Mouse (Mus musculus) kidney, embryonic 14.5 days (tissue): Measurements from ENCODE around the gene Mrps23. TPM values are rescaled to one million over a fixed set of nuclear protein-coding genes. Genes with fewer than 3 reads are reported as not detected.

Source experiments
- ATAC-seq: fragments of 200-750 bp; cut with Nextera tagmentation; 2 replicates; pipeline ENCODE4 v1.8.0; 2017; ENCODE audit warnings: moderate number of reproducible peaks, mild to moderate bottlenecking, moderate TSS enrichment, moderate library complexity; ENCODE audit not compliant: low FRiP score, low TSS enrichment
- H3K27ac ChIP-seq: fragments of 300-500 bp; sonication (generic); 2 replicates; pipeline ENCODE4 v1.5.1; 2014; ENCODE audit warnings: low read depth, mild to moderate bottlenecking, low read length, moderate library complexity, mixed read lengths
- H3K27me3 ChIP-seq: fragments of 300-500 bp; sonication (generic); 2 replicates; pipeline ENCODE4 v1.6.1; 2014; ENCODE audit warnings: mild to moderate bottlenecking, low read length; ENCODE audit not compliant: control insufficient read depth, insufficient read depth
- H3K36me3 ChIP-seq: fragments of 300-500 bp; sonication (generic); 2 replicates; pipeline ENCODE4 v1.6.1; 2014; ENCODE audit warnings: low read length, mixed read lengths; ENCODE audit not compliant: control insufficient read depth, insufficient read depth
- H3K4me1 ChIP-seq: fragments of 300-500 bp; sonication (generic); 2 replicates; pipeline ENCODE4 v1.6.1; 2014; ENCODE audit warnings: low read length, mixed read lengths; ENCODE audit not compliant: control insufficient read depth, insufficient read depth
- H3K4me2 ChIP-seq: fragments of 300-500 bp; sonication (generic); replicated peaks from 2 replicates; pipeline ENCODE4 v1.6.1; 2014; ENCODE audit warnings: low read depth, mild to moderate bottlenecking, low read length
- H3K4me3 ChIP-seq: fragments of 300-500 bp; sonication (generic); 2 replicates; pipeline ENCODE4 v1.5.1; 2014; ENCODE audit warnings: mild to moderate bottlenecking, low read length
- H3K9ac ChIP-seq: fragments of 300-500 bp; sonication (generic); 2 replicates; pipeline ENCODE4 v1.6.1; 2014; ENCODE audit warnings: low read depth, mild to moderate bottlenecking, low read length, moderate library complexity
- H3K9me3 ChIP-seq: fragments of 300-500 bp; sonication (generic); 2 replicates; pipeline ENCODE4 v1.6.1; 2016; ENCODE audit warnings: low read length; ENCODE audit not compliant: control insufficient read depth
- WGBS: fragments of 180-500 bp; shearing (Covaris S2); extraction: QIAGEN DNeasy Blood & Tissue Kit; methylation state at CpG from one replicate; pipeline ENCODE4 v1.1.7; 2014; 5-methylcytosine and 5-hydroxymethylcytosine counted together
- polyA plus RNA-seq: library from polyadenylated mRNA; unstranded; fragments of >200 nt; fragmentation: Nextera tagmentation; extraction: Ambion mirVana; gene quantifications from 2 replicates; pipeline ENCODE4 v1.2.1, GENCODE M21; 2014

Mrps23 gene
- polyA plus RNA-seq, 1 experiment from 2014 or later = 63.6 TPM

DNA sequence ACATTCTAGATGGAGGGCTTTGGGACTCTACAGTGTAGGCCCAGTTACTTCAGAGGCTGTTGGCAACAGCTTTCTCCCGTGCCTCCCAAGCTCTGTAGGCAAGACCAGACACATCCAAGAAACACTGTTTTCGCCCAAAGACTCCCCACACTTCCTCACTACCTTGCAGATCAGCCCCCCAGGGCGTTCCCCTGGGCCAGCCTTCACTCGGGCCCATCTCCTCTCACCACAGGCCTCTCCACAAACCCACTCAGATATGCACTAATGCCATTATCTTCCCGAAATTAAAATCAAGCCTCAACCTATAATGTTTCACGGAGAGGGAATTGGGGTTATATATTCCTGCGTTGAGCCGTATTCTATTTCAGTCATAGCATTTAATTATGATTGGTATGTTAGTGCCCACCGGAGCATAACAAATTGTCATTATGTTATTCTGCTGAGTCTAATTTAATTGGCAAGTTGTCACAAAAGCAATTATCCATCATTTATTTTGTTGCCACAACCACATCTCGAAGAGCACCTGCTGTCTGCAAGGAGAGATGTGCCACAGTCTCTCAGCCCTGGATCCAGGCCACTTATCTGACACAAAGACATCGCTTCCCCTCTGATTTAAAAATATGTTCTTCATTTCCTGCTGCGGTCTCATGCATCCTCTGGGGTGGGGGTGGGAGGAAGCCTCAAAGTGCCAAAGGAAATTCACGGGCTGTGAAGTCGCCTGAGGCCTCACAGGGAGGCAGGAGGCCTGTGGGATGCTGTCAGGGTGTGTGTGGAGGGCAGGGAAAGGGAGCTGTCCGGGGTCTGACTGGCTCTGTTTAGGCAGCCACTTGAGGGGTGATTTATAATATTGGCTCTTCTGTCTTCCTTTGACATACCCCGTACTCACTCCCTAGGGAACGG, 29.6 kb downstream of the Mrps23 start:
- no peak overlapping the region for H3K9ac ChIP-seq
- 38% methylated on average over 17 of the region's 17 CpGs for WGBS
- no peaks in the 10 kb centered on the region for H3K9me3 ChIP-seq
- ATAC-seq = peak; percentile 57; the same call in 1 of the 2 replicates
- H3K27me3 ChIP-seq = no peaks in the 10 kb centered on the region
- no peak overlapping the region for H3K4me3 ChIP-seq
- H3K36me3 ChIP-seq = no peaks in the 10 kb centered on the region
- no peak overlapping the region for H3K4me2 ChIP-seq
- peaks cover 22% of the 10 kb centered on the region for H3K4me1 ChIP-seq
- H3K27ac ChIP-seq = peak overlapping the region; percentile 30; the same call in 1 of the 2 replicates

DNA sequence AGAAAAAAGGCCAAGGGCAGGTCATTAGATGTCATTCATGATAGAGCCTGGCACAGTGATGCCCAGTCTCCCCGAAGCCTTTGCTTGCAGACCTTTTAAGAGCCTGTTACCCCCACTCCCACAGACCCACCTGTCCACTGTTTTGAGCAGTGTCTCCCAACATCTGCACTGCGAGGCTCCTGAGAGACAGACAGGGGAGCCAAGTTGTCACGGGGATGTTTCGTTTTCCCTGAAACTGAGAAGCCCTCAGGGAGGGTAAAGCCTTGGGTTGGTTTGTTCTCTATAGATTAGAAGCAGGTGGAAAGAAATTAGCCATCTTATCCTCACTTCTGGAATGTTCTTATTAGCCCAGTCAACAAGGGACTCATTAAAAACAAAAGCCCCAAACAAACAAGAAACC, 30.6 kb downstream of the Mrps23 start:
- Histone ChIP-seq H3K4me2 (no peak overlapping the region), H3K27ac (peak overlapping the region; percentile 21; the same call in 1 of the 2 replicates)
- 27% methylated on average over 4 of the region's 4 CpGs for WGBS

DNA sequence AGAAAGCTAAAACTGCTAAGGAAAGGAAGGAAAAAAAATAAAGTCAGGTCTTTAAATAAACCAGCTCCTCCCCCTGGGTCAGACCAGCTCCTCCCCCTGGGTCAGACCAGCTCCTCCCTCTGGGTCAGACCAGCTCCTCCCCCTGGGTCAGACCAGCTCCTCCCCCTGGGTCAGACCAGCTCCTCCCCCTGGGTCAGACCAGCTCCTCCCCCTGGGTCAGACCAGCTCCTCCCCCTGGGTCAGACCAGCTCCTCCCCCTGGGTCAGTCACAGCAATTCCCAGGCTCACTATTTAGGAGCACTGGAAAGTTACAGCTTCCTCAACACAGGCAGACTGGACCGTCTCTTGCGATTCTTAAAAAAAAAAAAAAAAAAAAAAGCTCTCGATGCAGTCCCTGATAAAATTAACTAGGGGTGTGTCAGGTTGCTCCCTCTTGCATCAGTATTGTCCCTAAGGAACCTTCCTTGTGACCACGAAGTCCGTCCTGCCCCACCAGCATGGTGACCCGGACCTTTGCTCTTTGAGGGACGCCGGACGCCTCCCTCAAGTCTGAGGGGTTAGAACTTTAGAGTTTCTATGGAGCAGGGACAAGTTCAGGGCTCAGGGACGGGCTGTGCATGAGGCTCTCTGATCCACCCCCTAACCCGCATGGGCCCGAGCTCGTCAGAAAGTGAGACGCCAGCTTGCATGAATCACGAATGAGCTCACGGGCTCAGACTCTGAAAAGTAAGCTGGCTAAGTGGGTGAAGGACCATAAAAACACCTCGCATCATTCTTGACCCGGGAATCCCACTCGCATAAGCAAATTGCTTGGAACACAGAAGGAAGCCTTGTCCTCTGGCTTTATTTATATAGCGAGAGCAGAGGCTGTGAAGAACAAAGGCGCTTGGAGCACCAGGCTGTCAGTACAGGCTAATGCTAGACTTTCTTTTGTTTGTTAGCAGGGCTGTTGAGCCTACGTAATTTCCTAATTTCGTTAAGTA, 31.3 kb downstream of the Mrps23 start:
- Histone ChIP-seq H3K4me2 (peak overlapping the region; percentile 42), H3K9me3 (no peaks in the 10 kb centered on the region), H3K27ac (peak overlapping the region; percentile 87), H3K36me3 (no peaks in the 10 kb centered on the region), H3K4me1 (peaks cover 23% of the 10 kb centered on the region), H3K27me3 (no peaks in the 10 kb centered on the region), H3K9ac (peak overlapping the region; percentile 32; the same call in 1 of the 2 replicates), H3K4me3 (peak overlapping the region; percentile 10; the same call in 1 of the 2 replicates)
- ATAC-seq = peak; percentile 67
- 4% methylated on average over 23 of the region's 23 CpGs for WGBS

More for the DNA sequence above, 30.6 kb downstream of the Mrps23 start:
- H3K27me3 ChIP-seq = no peaks in the 10 kb centered on the region
- H3K9ac ChIP-seq = no peak overlapping the region
- peaks cover 22% of the 10 kb centered on the region for H3K4me1 ChIP-seq
- H3K9me3 ChIP-seq = no peaks in the 10 kb centered on the region
- H3K4me3 ChIP-seq = no peak overlapping the region
- H3K36me3 ChIP-seq = no peaks in the 10 kb centered on the region
- peak; percentile 29 for ATAC-seq

DNA sequence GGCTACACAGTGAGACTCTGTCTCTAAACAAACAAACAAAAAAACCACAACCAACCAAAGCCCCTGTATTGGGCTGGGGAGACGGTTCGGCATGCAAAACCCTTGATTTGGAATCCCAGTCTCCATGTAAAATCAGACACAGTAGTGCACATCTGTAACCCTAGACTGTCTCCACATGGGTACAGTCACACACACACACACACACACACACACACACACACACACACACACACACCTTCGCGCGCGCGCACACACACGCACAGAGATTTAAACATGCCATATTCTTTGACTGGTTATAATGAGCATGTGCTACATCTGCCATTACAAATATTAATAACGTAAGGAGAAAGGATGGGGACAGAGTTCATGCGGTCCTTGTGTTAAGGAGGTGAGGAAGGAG, 36.1 kb downstream of the Mrps23 start:
- Histone ChIP-seq H3K4me3 (no peak overlapping the region), H3K4me1 (peaks cover 27% of the 10 kb centered on the region), H3K27ac (peak overlapping the region; percentile 76; the same call in 1 of the 2 replicates), H3K4me2 (no peak overlapping the region), H3K27me3 (no peaks in the 10 kb centered on the region), H3K9me3 (no peaks in the 10 kb centered on the region), H3K9ac (no peak overlapping the region), H3K36me3 (no peaks in the 10 kb centered on the region)
- WGBS = 80% methylated on average over 10 of the region's 10 CpGs
- ATAC-seq = no peak

DNA sequence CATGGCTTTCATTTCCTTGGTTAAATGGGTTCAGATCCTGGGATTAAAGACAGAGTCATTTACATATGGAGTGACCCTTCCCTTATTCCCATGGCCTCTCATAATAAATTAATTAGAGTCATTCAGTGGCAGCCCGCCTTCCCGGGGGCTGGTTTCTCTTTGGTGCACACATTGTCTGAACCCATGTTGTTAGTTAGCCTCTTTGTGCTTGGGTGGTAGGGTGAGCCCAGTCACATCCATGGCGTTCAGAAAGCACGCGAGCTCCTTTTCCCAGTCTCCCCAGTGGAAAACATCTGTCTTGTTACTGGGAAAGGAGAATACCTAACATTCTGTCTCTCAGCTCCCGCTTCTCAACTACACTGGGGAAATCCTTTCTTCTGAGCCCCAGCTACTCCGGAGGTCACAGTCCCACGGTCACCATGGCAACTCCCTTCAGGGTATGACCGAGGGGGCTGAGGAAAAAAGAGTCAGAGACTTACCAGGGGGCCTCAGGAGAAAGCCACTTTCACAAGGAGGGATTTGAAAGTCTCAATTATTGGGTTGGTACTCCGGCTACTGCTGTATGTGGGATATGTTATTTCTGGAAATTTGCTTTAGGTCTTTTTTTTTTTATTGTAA, 36.7 kb downstream of the Mrps23 start:
- no peaks in the 10 kb centered on the region for H3K27me3 ChIP-seq
- no peaks in the 10 kb centered on the region for H3K36me3 ChIP-seq
- H3K4me1 ChIP-seq = peaks cover 22% of the 10 kb centered on the region
- H3K4me3 ChIP-seq = no peak overlapping the region
- H3K9me3 ChIP-seq = no peaks in the 10 kb centered on the region
- H3K4me2 ChIP-seq = peak overlapping the region; percentile 4; the same call in 1 of the 2 replicates
- peak overlapping the region; percentile 19; the same call in 1 of the 2 replicates for H3K9ac ChIP-seq
- WGBS = 8% methylated on average over 10 of the region's 10 CpGs
- peak overlapping the region; percentile 76; the same call in 1 of the 2 replicates for H3K27ac ChIP-seq
- ATAC-seq = 0 out of 2 replicates have a peak, but pooled peaks have one; percentile 34

DNA sequence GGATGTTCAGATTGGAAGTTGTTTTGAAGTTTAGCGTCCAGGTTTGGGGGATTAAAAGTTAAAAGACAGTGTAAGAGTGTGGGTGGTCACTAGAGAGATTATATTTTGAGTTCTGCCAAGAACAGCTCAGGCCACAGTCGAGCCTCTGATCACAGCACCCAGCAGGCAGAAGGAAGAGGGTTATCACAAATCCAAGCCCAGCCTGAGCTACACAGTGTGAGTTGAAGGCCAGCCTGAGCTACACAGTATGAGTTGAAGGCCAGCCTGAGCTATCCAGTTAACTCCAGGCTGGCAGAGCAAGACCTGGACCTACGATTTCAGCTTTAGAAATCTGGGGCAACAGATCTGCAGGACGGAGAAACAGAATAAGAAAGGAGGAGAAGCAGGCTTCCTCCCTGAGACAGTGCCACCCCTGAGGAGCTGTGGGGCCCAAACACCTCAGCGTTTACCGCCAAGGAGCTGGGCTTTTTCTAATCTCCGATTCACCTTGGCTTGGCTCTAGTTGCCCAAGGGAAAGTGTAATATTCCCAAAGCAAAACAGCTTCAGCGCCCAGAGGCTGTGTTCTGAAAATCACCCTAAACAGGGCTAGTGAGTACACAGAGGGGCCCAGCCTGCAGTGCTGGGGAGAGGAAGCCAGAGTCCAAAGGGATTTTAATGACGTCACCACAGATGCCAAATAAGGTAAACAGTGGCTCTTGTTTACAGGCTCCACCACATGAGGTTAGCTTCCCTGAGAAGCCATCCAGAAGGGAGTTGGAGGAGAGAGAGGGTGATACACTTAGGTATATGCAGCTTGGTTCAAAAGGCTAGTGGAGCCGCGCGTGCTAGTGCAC, 37.5 kb downstream of the Mrps23 start:
- Histone ChIP-seq H3K4me1 (peaks cover 16% of the 10 kb centered on the region), H3K27ac (peak overlapping the region; percentile 57; the same call in 1 of the 2 replicates), H3K4me2 (no peak overlapping the region), H3K4me3 (no peak overlapping the region), H3K9me3 (no peaks in the 10 kb centered on the region), H3K27me3 (no peaks in the 10 kb centered on the region), H3K36me3 (no peaks in the 10 kb centered on the region), H3K9ac (no peak overlapping the region; the same call in 1 of the 2 replicates)
- no peak for ATAC-seq
- WGBS = 45% methylated on average over 12 of the region's 12 CpGs

DNA sequence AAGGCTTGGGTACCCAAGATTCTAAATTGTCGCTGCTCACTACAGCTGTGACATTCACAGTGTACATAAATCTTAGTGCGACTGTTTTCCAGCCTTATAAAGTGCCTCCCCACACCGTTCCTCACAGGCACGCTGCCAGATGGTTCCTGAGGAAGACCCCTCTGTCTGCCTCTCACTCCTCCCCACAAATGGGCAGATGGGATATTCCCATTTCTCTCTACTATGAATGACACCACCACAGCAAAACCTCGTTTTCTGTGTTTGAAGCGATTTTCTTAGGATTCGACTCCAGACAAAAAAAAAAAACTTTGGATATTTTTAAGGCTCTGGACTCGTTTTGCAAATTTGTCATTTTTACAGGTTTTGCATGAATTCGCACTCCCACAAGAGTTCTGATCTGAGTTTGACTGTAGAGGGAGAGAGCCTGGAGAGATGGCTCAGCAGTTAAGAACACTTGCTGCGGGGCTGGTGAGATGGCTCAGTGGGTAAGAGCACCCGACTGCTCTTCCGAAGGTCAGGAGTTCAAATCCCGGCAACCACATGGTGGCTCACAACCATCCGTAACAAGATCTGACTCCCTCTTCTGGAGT, 41.5 kb downstream of the Mrps23 start:
- Histone ChIP-seq H3K27me3 (no peaks in the 10 kb centered on the region), H3K27ac (no peak overlapping the region), H3K4me1 (peaks cover 16% of the 10 kb centered on the region), H3K9ac (no peak overlapping the region), H3K4me2 (no peak overlapping the region), H3K9me3 (no peaks in the 10 kb centered on the region), H3K4me3 (no peak overlapping the region), H3K36me3 (no peaks in the 10 kb centered on the region)
- 69% methylated on average over 14 of the region's 14 CpGs for WGBS
- no peak for ATAC-seq
